Mouse (Mus musculus): ENCODE measurements at regions not wholly inside any gene's neighbourhood (a gene's known extent, or its start where the extent isn't known, plus 50 kb on each side); places are given as distances from the start of the nearest gene placed in this dataset.

DNA sequence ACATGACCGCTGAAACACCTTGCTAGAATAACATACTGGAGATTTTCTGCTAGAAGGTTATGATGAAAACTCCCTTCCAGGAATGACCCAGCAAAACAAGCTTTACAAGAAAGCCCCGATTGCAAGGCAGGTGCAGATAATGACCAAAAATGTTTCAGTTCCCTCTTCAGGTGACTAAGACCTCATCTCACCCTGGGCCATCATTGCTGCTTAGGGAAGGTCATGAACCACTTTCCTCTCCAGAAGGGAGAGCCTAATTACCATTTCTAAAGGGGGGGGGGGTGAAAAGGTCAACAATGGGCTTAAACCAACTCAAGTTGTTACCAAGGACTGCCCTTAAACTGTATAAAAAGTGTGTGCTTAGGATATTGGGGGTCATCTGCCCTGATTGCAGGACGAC lies 59.8 kb upstream of the Speer4c start:
- no peak for DNase-seq (ENCODE audit: low spot score in 2 of 2)

GRCm38 (mm10) chr5:15774567-15774966 lies 60.5 kb upstream of the Speer4c start:
- no peak for DNase-seq (ENCODE audit: low spot score in 2 of 2)

DNA sequence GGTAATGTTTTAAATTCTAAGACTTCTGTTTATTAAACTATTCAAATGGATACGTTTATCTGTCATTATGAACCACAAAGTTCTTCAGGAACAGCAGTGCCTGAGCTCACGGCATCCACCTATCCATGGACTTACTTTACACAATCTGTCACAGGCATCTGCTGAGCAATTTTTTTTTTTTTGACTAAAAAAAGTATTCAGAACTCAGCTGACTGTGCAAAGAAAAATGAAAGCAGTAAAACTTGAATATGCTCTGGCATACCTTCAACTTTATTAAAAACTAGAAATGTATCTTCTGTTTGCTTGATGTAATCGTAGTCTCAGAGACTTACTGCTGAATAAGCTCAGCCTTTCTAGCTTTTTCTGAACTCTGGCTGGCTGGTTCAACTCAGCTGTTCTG lies 62.0 kb upstream of the Speer4c start:
- no peak for DNase-seq (ENCODE audit: low spot score in 2 of 2)

DNA sequence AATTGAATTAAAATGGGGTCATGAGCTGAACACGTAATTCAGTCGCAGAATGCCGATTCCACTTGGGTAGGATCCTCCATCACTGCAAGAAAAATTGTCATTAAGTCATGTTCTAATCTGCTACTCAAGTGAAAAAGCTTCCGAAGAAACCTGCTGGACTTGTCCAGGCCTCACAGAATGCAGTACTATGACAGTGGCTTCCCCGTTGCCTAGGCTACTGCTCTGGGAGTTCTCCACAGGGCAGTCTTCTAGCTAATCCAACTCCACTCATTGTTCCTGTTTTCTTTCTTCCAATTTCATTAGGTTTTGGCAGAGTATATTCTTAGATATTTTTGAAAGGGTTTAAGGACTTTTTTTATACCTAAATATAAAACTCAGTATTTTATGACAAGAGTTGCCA lies 89.5 kb upstream of the Speer4c start:
- no peak for DNase-seq (ENCODE audit: low spot score in 2 of 2)

GRCm38 (mm10) chr5:15816864-15817263 lies 102.8 kb upstream of the Speer4c start:
- no peak for DNase-seq (ENCODE audit: low spot score in 2 of 2)

DNA sequence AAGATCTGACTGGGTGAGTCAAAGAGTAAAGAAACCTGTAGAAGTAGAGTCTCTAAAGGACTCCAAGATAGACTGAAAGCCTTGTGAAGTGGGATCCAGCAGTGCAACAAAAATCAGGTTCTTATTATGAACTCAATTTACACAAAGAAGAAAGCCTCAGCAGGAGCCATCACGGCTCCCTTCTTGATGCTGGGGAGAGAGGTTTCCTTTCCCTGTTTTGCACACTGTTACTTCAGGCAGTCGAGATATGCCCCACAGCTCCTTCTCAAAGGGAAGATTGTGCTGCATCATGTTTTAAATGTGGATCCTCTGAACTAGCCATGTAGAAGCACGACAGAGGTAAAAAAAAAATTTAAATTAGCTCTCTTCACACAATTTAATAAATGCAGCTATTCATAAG lies 103.3 kb upstream of the Speer4c start:
- DNase-seq (ENCODE audit: low spot score in 2 of 2): no peak

DNA sequence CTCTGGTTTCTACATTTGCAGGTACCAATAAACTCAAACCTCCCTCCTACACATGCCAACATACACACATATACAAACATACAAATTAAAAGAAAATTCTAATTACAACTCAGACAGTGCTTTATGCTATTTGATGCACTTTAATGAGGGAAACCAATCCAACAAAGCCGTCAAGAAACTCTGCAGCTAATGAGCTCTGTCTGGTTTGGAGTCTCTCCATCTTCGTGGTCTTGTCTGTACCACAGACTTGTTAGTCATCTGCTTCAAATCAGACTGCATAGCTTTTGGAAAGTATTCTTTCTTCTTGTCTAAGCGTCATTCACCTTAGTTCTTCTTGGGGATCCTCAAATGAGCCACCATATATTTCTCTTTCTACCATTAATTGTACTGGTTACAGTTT lies 108.9 kb upstream of the Speer4c start:
- no peak for DNase-seq (ENCODE audit: low spot score in 2 of 2)

GRCm38 (mm10) chr5:15831527-15831926 lies 103.0 kb upstream of the Cacna2d1 start:
- no peak for DNase-seq (ENCODE audit: low spot score in 2 of 2)

- no peak for DNase-seq (ENCODE audit: low spot score in 2 of 2)
Measured at GRCm38 (mm10) chr5:15832338-15832737, 102.2 kb upstream of the Cacna2d1 start.

- DNase-seq (ENCODE audit: low spot score in 2 of 2): peak; percentile 11 to 53
Measured at GRCm38 (mm10) chr5:15838108-15838972, 96.2 kb upstream of the Cacna2d1 start.

- DNase-seq (ENCODE audit: low spot score in 2 of 2): no peak
Measured at GRCm38 (mm10) chr5:15846790-15847189, 87.7 kb upstream of the Cacna2d1 start.

DNA sequence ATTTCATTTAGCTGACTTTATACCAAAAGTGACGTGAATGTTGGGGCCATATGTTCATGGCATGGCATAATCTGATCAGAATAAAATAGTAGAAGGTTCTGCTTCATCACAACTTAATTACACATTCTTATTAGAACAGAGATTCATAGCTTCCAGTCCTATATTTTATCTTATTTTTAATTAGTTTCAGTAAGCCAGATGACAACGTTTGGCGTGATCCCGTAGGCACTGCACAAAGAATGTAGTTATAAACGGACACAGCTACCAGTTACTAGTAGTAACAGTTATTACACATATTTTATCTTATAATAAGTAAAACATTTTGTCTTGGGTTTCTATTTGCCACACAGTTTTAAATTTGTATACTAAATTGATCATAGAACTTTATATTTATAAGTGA lies 85.0 kb upstream of the Cacna2d1 start:
- no peak for DNase-seq (ENCODE audit: low spot score in 2 of 2)

DNA sequence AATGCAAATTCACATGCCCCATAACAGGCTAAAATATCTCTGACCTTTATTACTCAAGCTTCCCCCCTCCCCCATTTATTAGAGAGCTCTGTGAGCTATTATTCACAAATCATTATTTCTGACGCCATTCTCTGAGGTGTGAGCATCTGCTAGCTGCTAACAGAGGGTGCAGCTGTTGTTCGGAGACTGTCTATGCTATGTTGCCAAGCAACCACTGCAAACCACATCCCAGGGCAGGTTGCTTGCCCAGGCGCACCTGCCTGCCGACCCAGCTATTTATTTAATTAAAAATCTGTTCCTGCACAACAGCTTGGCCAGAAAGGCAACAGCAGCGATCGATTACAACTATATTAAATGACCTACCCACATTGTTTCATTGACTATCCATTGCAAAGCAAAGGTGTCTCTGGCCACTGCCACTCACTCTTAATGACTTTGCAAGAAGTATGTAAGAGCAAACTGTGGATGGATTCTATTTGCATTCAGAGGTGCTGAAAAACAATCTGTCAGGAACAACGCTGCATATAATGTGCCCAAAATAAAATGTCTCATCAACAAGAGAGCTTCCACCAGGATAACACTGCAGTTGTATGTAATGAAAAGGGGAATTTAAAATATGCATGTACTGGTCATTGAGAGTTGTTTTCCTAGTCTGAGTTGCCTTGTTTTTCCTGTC lies 84.2 kb upstream of the Cacna2d1 start:
- DNase-seq (ENCODE audit: low spot score in 2 of 2): no peak

DNA sequence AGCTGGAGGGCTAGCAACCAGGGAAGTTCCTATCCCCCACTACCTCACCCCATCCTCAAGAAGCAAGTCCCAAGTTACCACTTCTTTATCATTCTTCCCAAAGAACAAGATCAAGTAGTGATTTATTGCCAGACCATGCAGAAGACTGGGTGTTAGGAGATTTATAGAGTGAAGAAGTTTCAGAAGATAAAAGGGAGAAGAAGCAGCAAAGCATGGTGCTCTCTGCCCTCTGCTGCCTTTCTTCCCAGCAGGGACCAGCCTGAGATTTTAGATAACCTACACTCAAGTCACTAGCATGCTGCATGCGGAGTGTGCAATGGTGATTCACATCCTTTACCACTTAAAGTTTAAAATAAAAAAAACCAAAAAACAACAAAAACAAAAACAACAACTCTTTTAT lies 79.7 kb upstream of the Cacna2d1 start:
- no peak for DNase-seq (ENCODE audit: low spot score in 2 of 2)

DNA sequence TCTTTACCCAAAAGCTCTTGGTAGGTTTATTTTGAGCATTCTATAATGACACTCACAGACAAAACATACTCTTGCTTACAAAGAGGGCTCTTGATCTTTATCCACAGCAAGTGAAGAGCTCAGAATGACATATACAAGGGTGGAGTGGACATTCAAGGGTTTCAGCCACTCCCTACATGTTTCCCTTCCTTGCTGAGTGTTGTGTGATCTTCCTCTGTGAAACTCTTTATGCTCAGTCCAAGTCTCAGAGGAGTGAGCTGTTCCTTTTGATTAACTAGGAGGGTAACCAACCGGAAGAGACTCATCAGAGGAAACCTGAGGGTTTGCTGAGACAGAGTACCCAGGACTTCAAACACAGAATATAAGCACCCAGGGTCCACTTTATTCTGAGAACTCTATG lies 77.5 kb upstream of the Cacna2d1 start:
- DNase-seq (ENCODE audit: low spot score in 2 of 2): no peak

DNA sequence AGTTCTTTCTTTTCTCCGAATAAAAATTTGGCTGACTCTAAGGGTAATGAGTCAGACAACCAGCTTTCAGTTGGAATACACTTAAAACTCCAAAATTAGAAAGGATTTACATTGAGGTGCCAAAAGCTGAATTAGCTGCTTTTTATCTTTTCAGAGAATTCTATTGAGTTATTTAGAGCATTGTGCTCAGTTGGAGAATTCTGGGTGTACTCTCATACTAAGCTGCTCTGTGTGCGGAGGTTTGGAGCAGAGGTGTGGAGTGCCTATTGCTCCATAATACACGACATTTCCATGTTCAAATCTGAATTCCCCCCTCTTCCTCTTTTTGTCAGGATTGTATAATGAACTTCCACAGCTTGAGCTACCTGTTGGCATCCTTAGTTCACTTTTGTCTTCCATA lies 60.4 kb upstream of the Cacna2d1 start:
- no peak for DNase-seq (ENCODE audit: low spot score in 2 of 2)

DNA sequence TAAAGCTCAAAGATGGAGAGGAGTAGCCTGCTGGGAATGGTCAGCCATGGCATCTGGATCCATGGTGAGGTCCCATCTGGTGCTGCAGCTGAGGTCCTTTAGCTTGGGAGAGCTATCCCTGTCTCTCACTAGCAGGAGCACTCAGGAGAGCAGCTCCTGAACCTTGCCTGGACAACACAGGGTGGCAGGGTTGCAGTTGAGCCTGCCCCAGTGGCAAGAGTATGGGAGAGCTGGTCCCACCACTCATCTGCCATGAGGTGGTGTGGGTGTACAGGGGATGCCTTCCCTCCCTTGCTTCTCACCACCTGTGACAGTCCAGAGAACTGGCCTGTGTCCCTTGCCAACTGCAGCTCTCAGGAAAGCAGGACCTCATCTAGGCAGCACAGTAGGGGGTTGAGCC lies 51.5 kb upstream of the Cacna2d1 start:
- no peak for DNase-seq (ENCODE audit: low spot score in 2 of 2)

Data from heart, adult 9 months (tissue).